Mouse (Mus musculus) cerebellum, adult 11 months (tissue): ENCODE measurements around the gene Tmem79.
"Not testable (repeated sequence)": the region's sequence is repeated elsewhere in the genome, so short reads cannot be mapped to it uniquely, and the experiment has no call there.

Experiments used
- DNase-seq: peaks from one replicate; pipeline ENCODE4 v3.0.0; 2022

The Tmem79 gene

DNA sequence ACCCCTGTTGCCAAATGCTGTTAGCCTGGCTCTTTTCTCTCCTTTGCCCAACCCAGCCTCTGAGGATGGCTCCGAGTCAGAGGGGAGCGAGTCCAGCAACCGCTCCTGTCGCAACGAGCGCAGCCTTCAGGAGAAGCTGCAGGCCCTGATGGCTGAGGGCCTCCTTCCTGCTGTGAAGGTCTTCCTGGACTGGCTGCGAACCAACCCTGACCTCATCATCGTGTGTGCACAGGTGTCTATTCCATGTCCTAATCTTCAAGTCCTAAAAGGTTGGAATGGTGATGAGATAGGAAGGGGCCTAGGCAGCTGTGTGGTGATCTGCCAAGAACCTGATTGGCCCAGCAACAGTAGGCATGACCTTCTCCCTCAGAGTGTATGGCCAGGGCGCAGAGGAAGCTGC is 17.0 kb upstream of the Tmem79 start:
- DNase-seq: peak; percentile 64

GRCm38 (mm10) chr3:88350732-88351131 is 14.8 kb upstream of the Tmem79 start:
- no peak for DNase-seq

DNA sequence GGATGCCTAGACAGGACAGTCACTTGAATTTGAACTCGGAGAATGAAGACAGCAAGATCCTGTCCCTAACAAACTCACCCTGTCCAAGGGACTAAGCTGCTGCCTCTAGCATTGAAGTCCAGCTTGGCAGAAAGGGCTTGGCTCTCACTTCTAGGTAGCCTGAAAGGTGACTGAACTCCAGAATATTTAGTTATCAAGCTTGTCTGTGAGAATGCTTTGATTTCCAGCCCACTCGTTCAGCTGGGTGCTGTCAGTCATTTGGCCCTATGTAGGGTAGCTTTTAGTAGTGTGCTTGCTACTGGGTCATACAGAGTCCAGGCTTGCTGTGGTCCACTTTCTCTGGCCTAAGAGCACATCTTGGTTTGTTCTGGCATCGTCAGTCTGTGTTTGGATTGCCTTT is 3.1 kb upstream of the Tmem79 start:
- no peak for DNase-seq

DNA sequence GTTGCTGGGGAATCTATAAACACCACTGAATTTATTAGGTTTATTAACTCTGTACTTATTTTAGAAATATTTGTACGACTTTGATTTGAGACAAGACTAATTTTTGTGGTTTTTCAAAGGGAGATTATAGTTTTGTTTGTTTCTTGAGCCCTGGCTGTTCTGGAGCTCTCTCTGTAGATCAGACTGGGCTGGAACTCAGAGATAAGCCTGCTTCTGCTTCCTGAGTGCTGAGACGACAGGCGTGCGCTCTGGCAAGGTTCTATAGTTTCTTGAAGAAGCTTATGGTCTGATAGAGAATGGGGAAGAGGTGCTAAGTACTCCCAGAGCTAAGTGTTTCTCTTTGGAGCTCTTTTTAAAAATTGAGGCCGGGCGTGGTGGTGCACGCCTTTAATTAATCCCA is 2.4 kb upstream of the Tmem79 start:
- no peak for DNase-seq

- no peak for DNase-seq
Measured at GRCm38 (mm10) chr3:88337367-88338020, 1.5 kb upstream of the Tmem79 start.

DNA sequence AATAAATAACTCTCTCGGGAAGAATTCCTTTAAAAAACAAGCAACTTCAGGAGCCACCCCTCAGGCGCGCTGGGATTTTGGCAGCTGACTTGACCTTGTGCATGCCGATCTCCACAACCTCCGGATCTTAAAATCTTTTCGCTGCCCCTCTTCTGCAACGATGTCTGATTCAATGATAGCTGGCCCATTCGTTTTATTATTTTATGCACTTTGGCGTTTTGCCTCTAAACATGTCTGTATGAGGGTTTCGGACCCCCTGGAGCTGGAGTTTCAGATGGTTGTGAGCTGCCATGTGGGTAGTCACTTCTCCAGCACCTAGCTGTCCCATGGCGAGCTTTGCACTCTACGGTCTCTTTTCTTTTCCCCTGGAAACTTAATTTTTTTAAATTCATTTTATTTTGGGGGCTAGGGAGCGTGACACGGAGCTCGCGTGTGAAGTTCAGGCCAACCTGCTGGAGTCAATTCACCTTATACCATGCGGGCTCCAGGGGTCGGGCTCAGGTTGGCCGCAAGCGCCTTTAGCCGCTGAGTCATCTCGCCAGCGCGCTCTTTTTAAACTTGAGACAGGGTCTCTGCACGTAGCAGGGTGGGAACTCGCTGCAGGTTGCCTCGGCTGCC is 403 bp downstream of the Tmem79 start:
- DNase-seq: no peak

- no peak for DNase-seq
Measured at GRCm38 (mm10) chr3:88334902-88335435, 979 bp downstream of the Tmem79 start.

GRCm38 (mm10) chr3:88334029-88334658 is 1.8 kb downstream of the Tmem79 start:
- DNase-seq: no peak

GRCm38 (mm10) chr3:88331282-88331681 is 4.7 kb downstream of the Tmem79 start:
- no peak for DNase-seq

- DNase-seq: no peak
Measured at GRCm38 (mm10) chr3:88328956-88329355, 7.0 kb downstream of the Tmem79 start.

DNA sequence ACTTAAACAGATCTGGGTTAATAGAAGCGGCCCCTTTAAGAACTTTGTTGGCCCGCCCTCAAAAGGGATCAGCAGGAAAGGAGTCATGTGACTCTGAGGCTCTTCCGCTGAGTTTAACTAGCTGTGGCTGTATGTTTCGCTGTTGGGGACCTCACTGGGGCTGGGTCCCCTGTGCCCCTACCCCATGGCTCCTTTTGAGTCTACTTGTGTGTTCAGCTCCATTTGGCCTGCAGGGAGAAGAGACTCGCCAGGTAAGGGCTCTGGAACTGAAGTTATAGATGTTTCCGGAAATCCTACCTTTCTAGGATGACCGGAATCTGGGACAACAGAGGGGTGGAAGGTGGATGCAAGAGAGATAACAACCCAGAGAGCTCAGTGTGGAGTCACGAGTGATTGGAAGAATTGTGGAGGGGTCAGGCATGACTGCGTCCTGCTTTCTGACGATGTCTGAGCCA is 11.0 kb downstream of the Tmem79 start, which contains the start of gene Glmp:
Glmp (plus strand) TSS at position 73 of the 455 bp plus-strand sequence.
- peak; percentile 48 for DNase-seq

GRCm38 (mm10) chr3:88299172-88299571 is 36.8 kb downstream of the Tmem79 start:
- DNase-seq: no peak

DNA sequence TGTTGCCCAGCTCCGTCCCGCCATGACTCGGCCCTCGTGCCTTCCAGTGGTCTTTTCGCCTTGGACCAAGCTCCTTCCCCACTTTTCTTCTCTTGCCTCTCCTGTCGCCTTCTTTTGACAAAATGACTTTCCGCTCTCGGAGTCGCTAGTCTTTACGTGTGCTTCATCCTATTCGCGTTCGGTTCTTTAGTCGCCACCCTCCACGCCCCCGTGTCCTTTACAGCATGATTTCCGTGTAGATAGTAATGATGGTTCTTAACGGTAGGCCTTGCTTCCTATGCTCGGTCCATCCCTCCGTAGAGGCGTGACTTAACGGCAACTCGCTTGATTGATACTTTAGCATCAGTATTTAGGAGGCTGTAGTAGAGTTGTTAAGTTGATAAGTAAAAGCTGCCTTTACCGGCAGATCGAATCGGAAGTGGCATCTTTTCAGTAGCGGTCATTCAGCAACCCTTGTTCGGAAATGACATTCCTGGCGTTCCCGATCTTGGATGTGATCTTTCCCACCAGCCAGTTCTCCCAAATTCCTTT is 38.6 kb downstream of the Tmem79 start:
- DNase-seq: no peak

GRCm38 (mm10) chr3:88296561-88297318 is 39.2 kb downstream of the Tmem79 start, which contains the start of the genes Tsacc and Cct3:
Gene Tsacc, minus strand, starts transcription at chr3:88296999.
Gene Cct3, plus strand, starts transcription at chr3:88297116.
- peak; percentile 96 for DNase-seq

- no peak for DNase-seq
Measured at GRCm38 (mm10) chr3:88296110-88296560, 39.8 kb downstream of the Tmem79 start.

DNA sequence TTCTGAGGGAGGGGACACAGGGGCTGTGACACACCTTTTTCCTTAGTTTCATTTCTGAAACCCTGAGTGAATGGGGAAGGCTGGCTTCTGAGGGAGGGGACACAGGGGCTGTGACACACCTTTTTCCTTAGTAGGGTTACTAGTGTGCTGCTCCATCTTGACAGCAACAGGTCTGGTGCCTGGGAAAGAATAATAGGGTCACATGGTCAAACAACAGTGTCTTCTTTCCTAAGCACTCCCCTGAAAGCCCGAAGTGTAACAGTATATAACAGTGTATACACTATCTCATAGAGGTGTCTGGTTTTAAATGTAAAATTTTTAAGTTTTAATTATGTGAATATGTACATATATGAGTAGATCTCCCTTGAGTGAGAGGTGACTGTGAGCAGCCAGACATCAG is 40.7 kb downstream of the Tmem79 start:
- DNase-seq: not testable (repeated sequence)

GRCm38 (mm10) chr3:88291970-88292369 is 44.0 kb downstream of the Tmem79 start:
- DNase-seq: no peak

- not testable (repeated sequence) for DNase-seq
Measured at GRCm38 (mm10) chr3:88288133-88288713, 47.7 kb downstream of the Tmem79 start.

DNA sequence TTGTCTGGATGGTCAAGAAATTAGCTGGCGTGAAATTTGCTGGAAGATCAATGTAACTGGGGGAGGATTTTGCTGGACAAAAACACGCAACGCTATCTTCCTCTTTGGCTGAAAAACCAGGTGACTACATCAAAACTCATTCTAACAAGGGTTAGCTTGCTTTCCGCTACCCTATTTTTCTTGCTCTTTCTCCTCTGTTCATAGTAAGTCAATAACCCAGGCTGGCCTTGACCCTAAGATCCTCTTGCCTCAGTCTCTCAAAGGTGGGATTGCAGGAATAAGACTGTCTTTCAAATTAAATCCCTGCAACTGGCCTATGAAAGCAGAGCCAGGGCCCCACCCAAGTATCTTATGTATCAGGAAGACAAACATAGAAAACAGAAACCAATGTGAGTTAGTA is 48.8 kb downstream of the Tmem79 start, which contains the start of gene Gm38392:
Gm38392 (minus strand) TSS at position 101 of the 400 bp plus-strand sequence.
- no peak for DNase-seq

GRCm38 (mm10) chr3:88285565-88285895 is 50.4 kb downstream of the Tmem79 start:
- DNase-seq: not testable (repeated sequence)

DNA sequence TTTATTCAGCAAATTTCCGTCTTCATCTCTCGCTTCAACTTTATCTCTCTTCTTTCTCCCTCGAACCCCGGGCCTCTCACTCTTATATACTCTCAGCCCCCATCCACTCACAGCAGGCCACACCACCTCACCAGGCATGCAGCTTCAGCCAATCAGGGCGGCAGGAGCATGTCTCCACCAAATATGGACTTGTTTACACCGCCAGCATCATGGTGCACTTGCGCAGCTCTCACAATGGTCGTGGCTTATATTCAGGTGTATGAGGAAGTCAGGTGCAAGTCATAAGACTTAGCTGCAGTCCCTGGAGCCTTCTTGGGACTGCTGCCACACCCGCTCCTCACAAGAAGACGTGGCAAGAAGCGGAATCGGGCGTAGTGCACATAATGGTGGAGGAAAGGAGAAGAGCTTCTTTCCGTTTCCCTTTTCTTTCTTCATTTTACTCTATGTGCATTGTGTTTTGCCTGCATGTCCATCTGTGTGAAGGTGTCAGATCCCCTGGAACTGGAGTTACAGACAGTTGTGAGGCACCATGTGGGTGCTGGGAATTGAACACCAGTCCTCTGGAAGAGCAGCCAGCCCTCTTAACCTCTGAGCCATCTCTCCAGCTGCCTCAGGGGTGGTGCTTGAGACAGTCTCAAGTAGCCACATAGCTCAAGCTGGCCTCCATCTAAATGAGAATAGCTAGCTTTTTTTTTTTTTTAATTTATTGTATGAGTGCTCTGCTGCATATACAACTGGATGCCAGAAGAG is 51.0 kb downstream of the Tmem79 start:
- not testable (repeated sequence) for DNase-seq
